Mouse (Mus musculus) ES-Bruce4 (cell line): ENCODE measurements at regions not wholly inside any gene's neighbourhood (a gene's known extent, or its start where the extent isn't known, plus 50 kb on each side); places are given as distances from the start of the nearest gene placed in this dataset.

Experiments used
- CTCF ChIP-seq: IDR thresholded peaks from one replicate; pipeline ENCODE4 v1.8.1; 2011; ENCODE audit warnings: low read depth, low read length
- POLR2A ChIP-seq: IDR thresholded peaks from one replicate; pipeline ENCODE4 v1.8.1; 2011; ENCODE audit warnings: low read length; ENCODE audit not compliant: insufficient read depth

GRCm38 (mm10) chr11:48746503-48746902, 53.6 kb upstream of the Rack1 start:
- TF ChIP-seq POLR2A (no peak), CTCF (no peak)
